Mouse (Mus musculus) ES-E14 (cell line): ENCODE measurements around the gene Hoxb2.

Experiments used
- CHD2 ChIP-seq: IDR thresholded peaks from 2 replicates; pipeline ENCODE4 v1.6.1; 2014; ENCODE audit warnings: mild to moderate bottlenecking, low read depth, low read length, inconsistent platforms
- HCFC1 ChIP-seq: IDR thresholded peaks from 2 replicates; pipeline ENCODE4 v1.6.1; 2012; ENCODE audit warnings: low read length, inconsistent platforms, borderline replicate concordance; ENCODE audit not compliant: insufficient read depth
- ZC3H11A ChIP-seq: IDR thresholded peaks from 2 replicates; pipeline ENCODE4 v1.6.1; 2012; ENCODE audit warnings: low read depth, mild to moderate bottlenecking, inconsistent platforms, low read length, borderline replicate concordance
- ZNF384 ChIP-seq: IDR thresholded peaks from 2 replicates; pipeline ENCODE4 v1.6.1; 2012; ENCODE audit warnings: low read depth, low read length, inconsistent platforms

DNA sequence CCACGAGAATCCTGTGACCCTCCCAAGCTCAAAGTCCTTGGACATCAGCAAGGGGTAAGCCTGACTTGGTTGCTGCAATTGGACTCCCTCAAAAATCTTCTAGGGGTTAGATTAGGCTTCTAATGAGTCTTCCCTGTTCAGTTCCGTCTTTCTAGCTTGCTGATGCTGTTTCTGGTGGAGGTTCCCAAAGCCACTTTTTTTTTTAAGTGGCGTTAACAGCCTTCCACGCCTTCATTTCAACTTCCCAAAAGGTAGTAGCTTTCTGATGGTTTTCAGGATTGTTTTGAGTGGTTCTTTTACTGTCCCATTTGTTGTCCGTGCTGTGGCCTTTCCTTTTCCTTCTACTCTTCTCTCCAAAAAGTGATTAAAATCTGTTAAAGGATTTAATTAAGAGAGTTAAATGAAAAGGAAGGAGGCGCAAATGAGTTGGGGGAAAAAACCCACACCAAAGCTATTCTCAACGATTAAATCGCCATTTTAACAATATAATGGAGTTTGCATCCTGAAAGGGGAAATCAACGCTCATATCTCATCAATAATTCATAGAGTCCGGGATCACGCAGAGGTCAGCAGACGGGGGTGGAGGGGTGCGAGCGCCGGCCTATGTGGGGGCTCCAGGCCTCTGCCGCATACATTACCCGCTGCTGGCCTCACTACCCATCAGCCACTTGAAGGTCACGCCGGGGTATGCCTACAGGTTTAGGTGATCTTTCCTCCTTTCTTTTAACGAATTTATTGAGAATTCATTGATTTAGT, 40.0 kb upstream of the Hoxb2 start:
- TF ChIP-seq ZC3H11A: no peak
- no peak for TF ChIP-seq HCFC1
- TF ChIP-seq ZNF384: no peak
- no peak for TF ChIP-seq CHD2
